Mouse (Mus musculus) MEL-GATA-1-ER (cell line): ENCODE measurements around the gene Scnn1g.

Source experiments
- DNase-seq: peaks from one replicate; pipeline ENCODE4 v3.0.0-alpha.2; 2012; ENCODE audit warnings: low read depth; ENCODE audit errors: extremely low read depth

The Scnn1g gene

DNA sequence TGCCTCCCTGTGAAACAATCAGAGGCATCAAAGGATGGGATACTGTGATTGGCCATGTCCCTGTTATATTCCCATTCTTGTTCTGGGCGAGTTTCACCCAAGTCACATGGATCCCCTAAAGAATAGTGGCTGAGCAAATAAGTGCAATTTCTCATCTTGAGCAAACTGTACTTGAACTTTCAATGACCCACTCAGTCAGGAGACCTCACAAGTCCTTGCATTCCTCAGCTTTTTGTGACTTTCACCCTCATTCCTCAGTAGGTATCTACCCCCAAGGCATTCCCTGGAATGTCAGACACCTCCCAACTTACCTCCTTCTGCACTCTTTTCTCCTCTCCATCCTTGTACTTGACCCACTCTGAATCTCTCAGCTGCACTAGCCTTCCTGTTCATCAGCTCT lies 44.3 kb downstream of the Scnn1g start:
- DNase-seq: no peak

GRCm38 (mm10) chr7:121778980-121779379 lies 44.7 kb downstream of the Scnn1g start:
- no peak for DNase-seq

DNA sequence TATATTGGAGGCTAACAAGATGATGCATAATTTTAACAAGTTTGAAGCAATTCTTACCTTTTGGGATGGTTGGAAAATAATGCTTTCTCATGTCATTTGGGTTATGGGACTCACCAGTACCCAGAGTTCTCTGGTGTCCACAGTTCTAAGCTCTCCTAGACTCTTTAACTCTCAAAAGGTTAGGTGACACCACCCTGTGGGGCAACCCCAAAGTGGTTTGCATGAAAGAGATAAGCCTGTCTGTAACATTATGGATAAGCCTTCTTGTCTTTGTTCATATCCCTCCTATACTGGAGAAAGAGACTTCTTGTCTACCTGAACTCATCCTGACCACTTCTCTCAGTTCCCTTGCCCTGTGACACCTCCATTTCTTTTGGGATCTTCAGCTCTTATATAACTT lies 45.1 kb downstream of the Scnn1g start:
- no peak for DNase-seq

GRCm38 (mm10) chr7:121782188-121782909 lies 48.1 kb downstream of the Scnn1g start:
- no peak for DNase-seq

- DNase-seq: no peak
Measured at GRCm38 (mm10) chr7:121785651-121786228, 51.5 kb downstream of the Scnn1g start.

- DNase-seq: no peak
Measured at GRCm38 (mm10) chr7:121797781-121798180, 63.5 kb downstream of the Scnn1g start.

GRCm38 (mm10) chr7:121802471-121802870 lies 68.2 kb downstream of the Scnn1g start:
- no peak for DNase-seq

GRCm38 (mm10) chr7:121803011-121803410 lies 68.7 kb downstream of the Scnn1g start:
- DNase-seq: no peak

DNA sequence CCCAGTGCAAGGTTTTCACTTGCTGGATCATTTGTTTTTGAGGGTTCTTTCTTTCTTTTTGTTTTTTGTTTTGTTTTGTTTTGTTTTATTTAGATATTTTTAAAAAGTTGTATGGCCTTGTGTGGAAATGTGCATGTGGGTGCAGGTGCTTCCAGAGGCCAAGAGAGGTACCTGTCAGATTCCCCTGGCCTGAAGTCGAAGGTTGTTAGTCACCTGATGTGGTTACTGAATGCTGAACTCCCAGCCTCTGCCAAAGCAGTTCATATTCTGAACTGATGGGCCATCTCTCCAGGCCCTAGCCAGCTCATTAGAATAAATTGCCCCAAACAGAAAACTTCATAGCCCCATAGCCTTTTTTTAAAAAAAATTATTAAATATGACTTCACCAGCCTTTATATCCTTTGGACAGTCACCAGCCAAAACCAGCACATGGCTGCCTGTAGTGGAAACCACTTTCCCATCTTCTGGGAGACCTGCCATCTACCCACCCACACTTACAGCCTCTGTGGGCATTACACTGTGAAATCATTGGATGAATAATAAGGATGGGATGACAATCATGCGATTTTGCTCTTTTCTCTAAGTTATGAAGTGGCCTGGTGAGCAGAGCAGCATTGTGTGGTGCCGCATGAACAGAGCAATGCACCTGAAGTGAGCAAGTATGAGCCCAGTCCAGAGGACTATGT lies 71.7 kb downstream of the Scnn1g start:
- DNase-seq: no peak

DNA sequence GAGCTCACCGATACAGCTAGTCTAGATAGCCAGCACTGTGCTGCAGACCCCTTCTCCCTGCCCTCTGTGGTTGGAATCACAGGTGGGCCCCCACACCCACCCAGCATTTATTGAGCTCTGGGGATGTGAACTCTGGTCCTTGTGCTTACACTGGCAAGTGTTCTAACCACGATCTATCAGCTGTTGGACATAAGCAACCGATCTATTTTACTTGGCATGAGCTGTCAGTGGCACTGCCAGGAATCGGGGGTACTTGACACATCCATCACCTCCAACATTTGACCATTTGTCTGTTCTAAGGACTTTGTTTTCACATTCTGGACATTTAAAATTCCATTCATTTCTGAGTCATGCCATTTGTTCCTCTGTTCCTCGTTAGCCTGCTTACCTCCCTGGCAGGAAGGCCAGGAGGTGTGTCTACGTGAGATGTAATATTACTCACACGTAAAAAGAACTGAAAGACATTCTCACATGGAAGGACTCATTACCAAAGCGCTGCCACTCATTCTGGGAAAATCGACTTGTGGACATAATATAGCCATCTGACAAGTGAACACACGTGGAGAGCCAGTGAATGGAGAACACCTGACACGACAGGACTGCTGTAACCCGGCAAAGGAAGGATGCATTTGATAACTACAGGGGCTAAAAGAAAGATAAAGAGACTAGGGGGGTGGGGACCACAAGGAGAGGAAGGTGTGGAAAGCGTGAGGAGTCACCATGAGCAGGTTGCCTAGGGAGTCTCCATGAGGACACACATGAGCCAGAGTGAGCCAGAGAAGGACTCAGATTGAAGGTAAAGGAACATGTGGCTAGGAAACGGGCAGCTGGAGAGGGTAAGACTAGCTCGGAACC lies 73.7 kb downstream of the Scnn1g start:
- no peak for DNase-seq
